Mouse (Mus musculus): ENCODE measurements around the gene Med15. TPM values are rescaled to one million over a fixed set of nuclear protein-coding genes. Genes with fewer than 3 reads are reported as not detected.
A peak's percentile ranks its signal among the peaks of the same experiment; 100 is the strongest.

The Med15 gene
- polyA plus RNA-seq, 1 experiment from 2014 or later = 25.6 TPM

DNA sequence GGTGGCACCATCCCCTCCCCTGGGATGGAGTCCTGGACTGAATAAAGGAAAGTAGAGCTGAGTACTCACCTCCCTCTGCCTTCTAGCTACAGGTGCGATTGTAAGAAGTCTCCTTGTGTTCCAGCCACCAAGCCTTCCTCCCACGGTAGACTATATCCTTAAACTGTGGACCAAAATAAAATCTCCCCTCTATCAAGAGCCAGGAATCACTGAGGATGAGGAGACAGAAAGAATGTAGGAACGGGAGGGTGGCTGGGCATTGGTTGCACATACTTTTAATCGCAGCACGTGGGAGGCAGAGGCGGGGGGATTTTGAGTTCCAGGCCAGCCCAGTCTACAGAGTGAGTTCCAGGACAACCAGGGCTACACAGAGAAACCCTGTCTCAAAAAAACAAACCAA, 260 bp downstream of the Med15 start:
- Histone ChIP-seq H3K9me3 (replicated peaks) (no peaks in the 10 kb centered on the region), H3K4me3 (no peak overlapping the region), H3K4me2 (no peak overlapping the region), H3K27ac (no peak overlapping the region), H3K9ac (no peak overlapping the region), H3K4me1 (replicated peaks) (no peaks in the 10 kb centered on the region; the same call in 1 of the 2 replicates), H3K36me3 (no peaks in the 10 kb centered on the region), H3K27me3 (peaks cover 9% of the 10 kb centered on the region; the same call in 1 of the 2 replicates)
- 49% methylated on average over 6 of the region's 6 CpGs for WGBS
- no peak for ATAC-seq (replicated peaks; ENCODE audit: insufficient number of reproducible peaks, insufficient read depth, low FRiP score, low read depth)

DNA sequence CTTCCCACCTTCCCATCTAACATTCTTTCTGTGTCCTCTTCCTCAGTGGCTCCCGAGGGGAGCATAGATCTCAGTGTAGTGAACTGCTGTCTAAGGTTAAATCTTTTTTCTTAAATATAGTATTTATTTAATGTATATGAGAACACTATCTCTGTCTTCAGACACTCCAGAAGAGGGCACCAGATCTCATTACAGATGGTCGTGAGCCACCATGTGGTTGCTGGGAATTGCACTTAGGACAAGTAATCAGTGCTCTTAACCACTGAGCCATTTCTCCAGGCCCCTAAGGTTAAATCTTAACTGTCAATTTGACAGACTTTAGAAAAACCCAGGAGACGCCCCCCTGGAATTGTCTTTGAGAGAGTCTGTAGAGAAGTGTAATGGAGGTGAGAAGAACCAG, 670 bp downstream of the Med15 start:
- H3K4me2 ChIP-seq = no peak overlapping the region

DNA sequence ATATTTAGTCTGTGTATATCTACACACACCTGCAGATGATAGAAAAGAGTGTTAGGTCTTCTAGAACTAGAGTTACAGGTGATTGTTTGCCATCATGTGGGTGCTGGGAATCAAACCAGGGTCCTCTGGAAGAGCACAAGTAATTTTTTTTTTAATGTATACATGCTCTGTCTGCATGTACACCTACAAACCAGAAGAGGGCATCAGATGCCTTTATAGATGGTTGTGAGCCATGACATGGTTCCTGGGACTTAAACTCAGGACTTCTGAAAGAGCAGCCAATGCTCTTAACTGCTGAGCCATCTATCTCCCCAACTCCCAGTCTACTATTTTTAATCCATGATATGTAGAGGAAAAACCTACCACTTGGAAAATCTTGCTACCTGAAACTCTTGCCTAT, 2.7 kb downstream of the Med15 start:
- H3K4me2 ChIP-seq = no peak overlapping the region
- H3K4me3 ChIP-seq = no peak overlapping the region
- no peaks in the 10 kb centered on the region for H3K36me3 ChIP-seq
- no peak overlapping the region for H3K9ac ChIP-seq
- H3K27ac ChIP-seq = no peak overlapping the region
- H3K27me3 ChIP-seq = peaks cover 3% of the 10 kb centered on the region; the same call in 1 of the 2 replicates
- ATAC-seq (replicated peaks; ENCODE audit: insufficient number of reproducible peaks, insufficient read depth, low FRiP score, low read depth) = no peak
- peaks cover 4% of the 10 kb centered on the region for H3K4me1 ChIP-seq (replicated peaks)
- H3K9me3 ChIP-seq (replicated peaks) = no peaks in the 10 kb centered on the region

More for the DNA sequence above, 670 bp downstream of the Med15 start:
- H3K27ac ChIP-seq = no peak overlapping the region
- H3K9ac ChIP-seq = no peak overlapping the region
- H3K27me3 ChIP-seq = peaks cover 9% of the 10 kb centered on the region; the same call in 1 of the 2 replicates
- no peaks in the 10 kb centered on the region for H3K9me3 ChIP-seq (replicated peaks)
- no peak overlapping the region for H3K4me3 ChIP-seq
- 46% methylated on average over 3 of the region's 3 CpGs for WGBS
- ATAC-seq (replicated peaks; ENCODE audit: insufficient number of reproducible peaks, insufficient read depth, low FRiP score, low read depth) = no peak
- H3K36me3 ChIP-seq = no peaks in the 10 kb centered on the region
- H3K4me1 ChIP-seq (replicated peaks) = peaks cover 2% of the 10 kb centered on the region

DNA sequence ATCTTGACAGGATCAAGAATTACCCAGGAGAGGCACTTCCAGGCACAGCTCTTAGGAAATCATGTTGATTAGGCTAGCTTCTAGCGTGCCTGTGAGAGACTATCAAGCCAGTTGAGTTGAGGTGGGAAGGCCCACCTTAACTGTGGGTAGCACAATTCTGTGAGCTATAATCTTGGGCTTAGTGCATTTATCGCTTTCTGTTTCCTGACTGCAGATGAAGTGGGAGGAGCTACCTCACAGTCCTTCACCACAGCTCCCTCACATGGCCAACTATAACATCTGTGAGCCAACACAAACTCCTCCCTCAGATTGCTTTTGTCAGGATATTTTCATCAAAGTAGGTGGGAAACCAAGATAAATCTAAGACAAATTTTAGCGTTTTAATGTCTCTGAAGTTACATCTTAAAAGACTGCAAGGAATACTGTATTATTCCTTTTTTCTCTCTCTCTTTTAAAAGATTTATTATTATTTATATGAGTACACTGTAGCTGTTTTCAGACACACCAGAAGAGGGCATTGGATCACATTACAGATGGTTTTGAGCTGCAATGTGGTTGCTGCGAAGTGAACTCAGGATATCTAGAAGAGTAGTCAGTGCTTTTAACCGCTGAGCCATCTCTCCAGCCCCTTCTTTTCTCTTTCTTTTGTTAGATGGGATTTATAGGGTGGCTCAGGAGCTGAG, 5.4 kb downstream of the Med15 start:
- Histone ChIP-seq H3K9me3 (replicated peaks) (no peaks in the 10 kb centered on the region), H3K9ac (no peak overlapping the region), H3K27me3 (no peaks in the 10 kb centered on the region), H3K27ac (peak overlapping the region; percentile 50), H3K4me2 (peak overlapping the region; percentile 37; the same call in 1 of the 2 replicates), H3K4me3 (no peak overlapping the region), H3K4me1 (replicated peaks) (peaks cover 4% of the 10 kb centered on the region), H3K36me3 (no peaks in the 10 kb centered on the region)
- no peak; the same call in 1 of the 2 replicates for ATAC-seq (replicated peaks; ENCODE audit: insufficient number of reproducible peaks, insufficient read depth, low FRiP score, low read depth)
- WGBS = 12% methylated on average over 5 of the region's 5 CpGs

DNA sequence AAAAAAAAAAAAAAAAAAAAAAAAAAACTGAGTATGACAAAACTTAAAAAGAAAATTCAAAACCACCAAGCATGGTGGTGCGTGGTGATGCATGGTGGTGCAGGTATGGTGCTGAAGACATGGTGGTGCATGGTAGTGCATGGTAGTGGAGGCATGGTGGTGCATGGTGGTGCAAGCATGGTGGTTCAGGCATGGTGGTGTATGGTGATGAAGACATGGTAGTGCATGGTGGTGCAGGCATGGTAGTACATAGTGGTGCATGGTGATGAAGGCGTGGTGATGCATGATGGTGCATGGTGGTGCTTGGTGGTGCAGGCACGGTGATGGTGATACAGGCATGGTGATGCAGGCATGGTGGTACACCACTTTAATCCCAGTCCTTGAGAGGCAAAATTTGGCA, 8.2 kb downstream of the Med15 start:
- H3K9me3 ChIP-seq (replicated peaks) = no peaks in the 10 kb centered on the region
- peaks cover 18% of the 10 kb centered on the region for H3K4me1 ChIP-seq (replicated peaks)
- 90% methylated on average over 3 of the region's 3 CpGs for WGBS

DNA sequence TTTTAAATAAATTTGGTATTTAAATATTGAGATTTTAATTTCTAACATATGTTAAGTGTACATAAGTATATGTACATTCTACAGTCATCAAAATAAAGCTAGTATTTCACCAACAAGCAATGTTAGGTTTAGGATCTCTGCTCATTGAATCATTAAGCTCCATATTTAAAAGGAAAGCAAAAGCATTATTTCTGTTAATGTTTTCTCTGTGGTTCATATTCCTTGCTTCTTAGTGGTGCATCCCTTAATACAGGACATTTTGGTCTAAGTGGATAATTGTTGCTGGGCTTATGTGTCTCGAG, 9.4 kb downstream of the Med15 start:
- peaks cover 19% of the 10 kb centered on the region for H3K4me1 ChIP-seq (replicated peaks)
- no peak overlapping the region for H3K9ac ChIP-seq
- no peak for ATAC-seq (replicated peaks; ENCODE audit: insufficient number of reproducible peaks, insufficient read depth, low FRiP score, low read depth)
- 82% methylated on average over 1 of the region's 1 CpGs for WGBS
- H3K27ac ChIP-seq = no peak overlapping the region
- H3K9me3 ChIP-seq (replicated peaks) = no peaks in the 10 kb centered on the region
- peak overlapping the region; percentile 87; the same call in 1 of the 2 replicates for H3K4me2 ChIP-seq
- no peaks in the 10 kb centered on the region for H3K36me3 ChIP-seq
- peak overlapping the region; percentile 94; the same call in 1 of the 2 replicates for H3K4me3 ChIP-seq
- no peaks in the 10 kb centered on the region for H3K27me3 ChIP-seq

More for the DNA sequence above, 8.2 kb downstream of the Med15 start:
- no peaks in the 10 kb centered on the region for H3K27me3 ChIP-seq
- H3K4me3 ChIP-seq = no peak overlapping the region
- no peak overlapping the region for H3K4me2 ChIP-seq
- H3K36me3 ChIP-seq = no peaks in the 10 kb centered on the region
- H3K9ac ChIP-seq = no peak overlapping the region
- H3K27ac ChIP-seq = no peak overlapping the region
- ATAC-seq (replicated peaks; ENCODE audit: insufficient number of reproducible peaks, insufficient read depth, low FRiP score, low read depth) = no peak

DNA sequence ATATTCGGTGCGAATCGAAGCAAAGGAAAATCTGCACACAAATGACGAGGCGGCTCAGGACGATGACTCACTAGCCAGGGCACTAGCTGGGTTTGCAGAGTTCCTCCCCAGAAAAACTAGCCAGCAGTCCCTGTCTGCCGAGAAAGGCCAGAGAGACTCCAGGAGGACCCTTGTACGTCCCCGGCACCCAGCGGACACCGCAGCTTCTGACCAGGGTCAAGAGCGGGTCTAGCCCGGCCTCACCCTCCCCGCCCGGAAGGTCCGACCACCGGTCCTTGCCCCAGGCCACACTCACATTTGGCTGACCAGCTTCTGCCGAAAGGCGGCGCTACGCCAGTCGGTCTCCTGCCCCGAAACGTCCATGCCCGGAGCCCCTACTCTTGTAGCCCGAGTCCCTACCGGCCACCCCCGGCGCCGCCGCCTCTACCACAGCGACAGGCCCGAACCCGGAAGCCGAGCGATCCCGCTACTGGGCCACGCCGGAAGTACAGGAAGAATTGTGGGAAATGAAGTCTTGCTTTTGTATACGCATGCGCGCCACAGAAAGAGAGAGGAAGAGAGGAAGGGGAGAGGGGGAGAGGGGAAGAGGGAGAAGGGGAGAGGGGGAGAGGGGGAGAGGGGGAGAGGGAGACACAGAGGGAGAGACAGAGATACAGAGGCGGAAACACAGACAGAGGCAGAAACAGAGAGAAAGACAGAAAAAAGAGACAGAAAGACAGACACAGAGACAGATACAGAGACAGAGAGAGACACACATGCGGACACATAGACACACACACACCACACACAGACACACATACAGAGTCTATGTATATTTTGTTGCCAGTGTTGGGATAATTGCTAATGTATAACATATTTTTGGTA, 10.0 kb downstream of the Med15 start:
- peak overlapping the region; percentile 87 for H3K4me2 ChIP-seq
- H3K4me1 ChIP-seq (replicated peaks) = peaks cover 25% of the 10 kb centered on the region
- ATAC-seq (replicated peaks; ENCODE audit: insufficient number of reproducible peaks, insufficient read depth, low FRiP score, low read depth) = peak; percentile 80
- 1% methylated on average over 44 of the region's 44 CpGs for WGBS
- H3K27me3 ChIP-seq = no peaks in the 10 kb centered on the region
- peak overlapping the region; percentile 94 for H3K4me3 ChIP-seq
- H3K9ac ChIP-seq = peak overlapping the region; percentile 92
- H3K36me3 ChIP-seq = no peaks in the 10 kb centered on the region
- peak overlapping the region; percentile 86 for H3K27ac ChIP-seq
- no peaks in the 10 kb centered on the region for H3K9me3 ChIP-seq (replicated peaks)

DNA sequence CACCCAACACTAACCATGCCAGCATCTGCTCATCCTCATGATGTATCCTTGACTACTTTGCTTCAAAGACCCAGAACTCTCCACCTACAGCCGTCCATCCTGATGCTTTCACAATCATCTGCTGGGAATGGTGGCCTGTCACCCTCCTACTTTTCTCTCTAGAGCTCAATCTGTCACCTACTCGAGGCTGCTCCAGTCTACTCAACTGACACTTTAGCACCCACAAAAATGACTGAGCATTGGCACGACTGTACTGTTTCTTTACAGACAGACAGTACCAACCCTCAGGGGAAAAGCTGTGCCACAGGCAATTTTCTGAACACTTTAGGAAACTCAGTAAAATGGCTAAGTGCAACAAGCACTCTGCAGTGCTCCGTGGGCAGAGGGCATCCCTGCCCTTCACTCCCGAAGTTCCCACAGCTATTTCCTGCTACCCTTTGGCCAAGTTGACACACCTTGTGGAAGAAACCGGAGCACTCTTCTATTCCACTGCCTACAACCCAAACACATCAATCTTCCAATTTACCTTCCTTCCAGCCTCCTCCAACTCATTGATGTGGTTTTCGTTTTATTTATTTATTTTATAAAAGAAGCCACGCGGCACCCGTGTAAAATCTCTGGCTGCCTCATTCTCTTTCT, 10.8 kb downstream of the Med15 start:
- Histone ChIP-seq H3K4me1 (replicated peaks) (peaks cover 23% of the 10 kb centered on the region), H3K4me3 (peak overlapping the region; percentile 94), H3K27ac (peak overlapping the region; percentile 86), H3K27me3 (no peaks in the 10 kb centered on the region), H3K9me3 (replicated peaks) (no peaks in the 10 kb centered on the region), H3K9ac (peak overlapping the region; percentile 92), H3K4me2 (peak overlapping the region; percentile 87), H3K36me3 (no peaks in the 10 kb centered on the region)
- WGBS = 2% methylated on average over 10 of the region's 10 CpGs
- no peak for ATAC-seq (replicated peaks; ENCODE audit: insufficient number of reproducible peaks, insufficient read depth, low FRiP score, low read depth)

- peaks cover 22% of the 10 kb centered on the region for H3K4me1 ChIP-seq (replicated peaks)
- no peaks in the 10 kb centered on the region for H3K36me3 ChIP-seq
- ATAC-seq (replicated peaks; ENCODE audit: insufficient number of reproducible peaks, insufficient read depth, low FRiP score, low read depth) = no peak
- 62% methylated on average over 9 of the region's 9 CpGs for WGBS
- H3K27me3 ChIP-seq = no peaks in the 10 kb centered on the region
- no peaks in the 10 kb centered on the region for H3K9me3 ChIP-seq (replicated peaks)
- peak overlapping the region; percentile 87 for H3K4me2 ChIP-seq
- H3K4me3 ChIP-seq = peak overlapping the region; percentile 94
- peak overlapping the region; percentile 92 for H3K9ac ChIP-seq
- H3K27ac ChIP-seq = no peak overlapping the region
Observed at GRCm38 (mm10) chr16:17721114-17721808, 11.4 kb downstream of the Med15 start.

- no peaks in the 10 kb centered on the region for H3K9me3 ChIP-seq (replicated peaks)
- H3K27me3 ChIP-seq = no peaks in the 10 kb centered on the region
- no peak overlapping the region for H3K4me3 ChIP-seq
- H3K9ac ChIP-seq = no peak overlapping the region
- WGBS = 81% methylated on average over 1 of the region's 1 CpGs
- no peaks in the 10 kb centered on the region for H3K36me3 ChIP-seq
- peaks cover 22% of the 10 kb centered on the region for H3K4me1 ChIP-seq (replicated peaks)
- ATAC-seq (replicated peaks; ENCODE audit: insufficient number of reproducible peaks, insufficient read depth, low FRiP score, low read depth) = no peak
- no peak overlapping the region for H3K27ac ChIP-seq
- H3K4me2 ChIP-seq = no peak overlapping the region
Observed at GRCm38 (mm10) chr16:17717791-17718190, 14.9 kb downstream of the Med15 start.

DNA sequence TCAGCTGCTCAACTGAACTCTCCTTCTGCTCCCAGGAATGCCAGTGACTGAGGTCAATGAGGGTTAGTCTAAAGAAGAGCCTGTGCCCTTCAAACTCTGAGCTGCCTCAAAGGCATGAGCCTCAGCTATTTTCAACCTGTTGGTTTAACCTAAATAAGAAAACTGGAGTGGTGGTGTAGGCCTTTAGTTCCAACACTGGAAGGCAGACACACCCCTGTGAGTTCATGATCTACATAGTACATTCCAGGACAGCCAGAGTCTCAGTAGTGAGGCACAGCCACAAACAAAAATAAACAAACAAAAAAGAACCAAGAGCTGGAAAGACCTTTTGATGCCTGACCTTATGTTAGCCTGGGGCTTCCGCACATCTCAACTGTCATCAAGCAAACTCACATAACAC, 25.1 kb downstream of the Med15 start:
- no peak for ATAC-seq (replicated peaks; ENCODE audit: insufficient number of reproducible peaks, insufficient read depth, low FRiP score, low read depth)
- whole genome bisulfite sequencing = 66% methylated on average over 1 of the region's 1 CpGs
- no peaks in the 10 kb centered on the region for H3K9me3 ChIP-seq (replicated peaks)

More for the DNA sequence above, 25.1 kb downstream of the Med15 start:
- no peak overlapping the region for H3K27ac ChIP-seq
- H3K4me2 ChIP-seq = no peak overlapping the region
- H3K4me3 ChIP-seq = no peak overlapping the region
- H3K4me1 ChIP-seq (replicated peaks) = peaks cover 5% of the 10 kb centered on the region
- no peak overlapping the region for H3K9ac ChIP-seq
- peaks cover 8% of the 10 kb centered on the region for H3K36me3 ChIP-seq
- H3K27me3 ChIP-seq = no peaks in the 10 kb centered on the region
